7 mouse cellular contexts compared by ENCODE assay signal in the genomic region with DNA sequence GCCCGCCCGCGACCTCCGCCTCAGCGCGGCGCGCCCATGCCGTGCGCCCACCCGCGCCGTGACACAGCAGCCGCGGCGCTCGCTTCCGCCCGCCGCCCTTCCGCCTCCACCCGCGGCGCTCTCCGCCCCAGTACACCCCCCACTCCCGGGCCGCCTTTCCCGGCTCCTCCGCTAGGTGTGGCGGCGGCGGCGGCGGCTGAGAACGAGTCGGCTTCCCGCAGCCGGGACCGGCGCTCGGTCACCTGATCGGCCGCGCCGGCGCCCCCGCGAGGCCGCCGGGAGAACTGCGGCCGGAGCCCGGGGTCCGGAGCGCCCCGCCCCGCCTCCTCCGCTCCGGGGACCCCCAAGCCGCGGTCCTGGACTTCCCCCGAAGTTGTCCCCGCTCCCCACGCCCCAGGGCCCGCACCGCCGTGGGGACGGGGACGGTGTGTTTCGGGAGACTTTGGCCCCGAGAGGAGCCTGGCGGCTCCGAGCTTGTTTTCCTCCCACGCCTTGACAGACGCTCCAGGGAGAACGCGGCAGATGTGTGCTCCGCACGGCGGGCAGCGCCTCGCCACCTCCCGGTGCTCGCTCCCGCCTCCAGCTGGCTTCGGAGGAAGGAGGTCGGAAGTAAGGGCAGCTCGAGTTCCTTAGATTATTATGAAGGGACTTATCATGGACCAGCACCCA. TPM values are rescaled to one million over a fixed set of nuclear protein-coding genes. Genes with fewer than 3 reads are reported as not detected.
DNase-seq lines count a peak whose midpoint lies in the region; ATAC-seq lines count a peak whose summit lies in the region.

Nckap1 (minus strand) TSS at position 338 of the 669 bp plus-strand sequence.

- no peaks in the 10 kb centered on the region for H3K9me3 ChIP-seq in embryonic facial prominence, embryonic 11.5 days (replicated peaks; ENCODE audit: control insufficient read depth, low read length)
- H3K9me3 ChIP-seq in midbrain, embryonic 12.5 days: no peaks in the 10 kb centered on the region

- H3K4me1 ChIP-seq in embryonic facial prominence, embryonic 11.5 days (ENCODE audit: control insufficient read depth, insufficient read depth, low read length): no peaks in the 10 kb centered on the region
- peaks cover 13% of the 10 kb centered on the region for H3K4me1 ChIP-seq in midbrain, embryonic 12.5 days

- WGBS in embryonic facial prominence, embryonic 11.5 days: under 1% methylated on average over 43 of the region's 88 CpGs
- WGBS in midbrain, embryonic 12.5 days: under 1% methylated on average over 39 of the region's 88 CpGs

- peak; percentile 91 for DNase-seq in adrenal gland, postnatal 25 days
- peak; percentile 86 for DNase-seq in embryonic facial prominence, embryonic 11.5 days (ENCODE audit: low spot score)
- DNase-seq in kidney, adult 11 months: peak; percentile 86
- peak; percentile 92 for DNase-seq in left cerebral cortex, postnatal 4 days
- peak; percentile 83 for DNase-seq in spleen, adult 12 weeks (ENCODE audit: low spot score)

- intact Hi-C loops in left cerebral cortex, postnatal 4 days (cut with DNase I): no loop called here

- no peaks in the 10 kb centered on the region for H3K36me3 ChIP-seq in embryonic facial prominence, embryonic 11.5 days (replicated peaks; ENCODE audit: control insufficient read depth, insufficient read depth, low read depth, low read length)
- no peaks in the 10 kb centered on the region for H3K36me3 ChIP-seq in midbrain, embryonic 12.5 days

- H3K27me3 ChIP-seq in embryonic facial prominence, embryonic 11.5 days (ENCODE audit: control insufficient read depth, insufficient read depth, low read length): no peaks in the 10 kb centered on the region
- no peaks in the 10 kb centered on the region for H3K27me3 ChIP-seq in midbrain, embryonic 12.5 days

- peak within 1 kb of the TSS; percentile 95 for H3K27ac ChIP-seq in embryonic facial prominence, embryonic 11.5 days (replicated peaks; ENCODE audit: low read depth, low read length)
- H3K27ac ChIP-seq in midbrain, embryonic 12.5 days (replicated peaks): peak within 1 kb of the TSS; percentile 97

- ATAC-seq in embryonic facial prominence, embryonic 11.5 days (replicated peaks; ENCODE audit: insufficient number of reproducible peaks, low FRiP score, low TSS enrichment, low read depth): peak; percentile 93
- ATAC-seq in granulocyte monocyte progenitor cell, adult 5-6 weeks (replicated peaks; ENCODE audit: poor library complexity, severe bottlenecking): peak; percentile 73
- peak; percentile 95 for ATAC-seq in midbrain, embryonic 12.5 days (ENCODE audit: low FRiP score, low read depth)

- H3K4me2 ChIP-seq in embryonic facial prominence, embryonic 11.5 days (ENCODE audit: low read depth, low read length): peak within 1 kb of the TSS; percentile 52
- H3K4me2 ChIP-seq in midbrain, embryonic 12.5 days (replicated peaks): peak within 1 kb of the TSS; percentile 69

- peak within 1 kb of the TSS; percentile 93 for H3K4me3 ChIP-seq in embryonic facial prominence, embryonic 11.5 days (ENCODE audit: low read depth, low read length)
- H3K4me3 ChIP-seq in midbrain, embryonic 12.5 days: peak within 1 kb of the TSS; percentile 87

- H3K9ac ChIP-seq in embryonic facial prominence, embryonic 11.5 days (replicated peaks; ENCODE audit: low read length): peak within 1 kb of the TSS; percentile 98
- peak within 1 kb of the TSS; percentile 95 for H3K9ac ChIP-seq in midbrain, embryonic 12.5 days (replicated peaks)

RNA-seq across cellular contexts. Expression of gene Nckap1, which starts in this region (rescaled TPM):
- 174 and 175 TPM in 2 replicates for total RNA-seq in adrenal gland, postnatal 25 days (2021)
- polyA plus RNA-seq in embryonic facial prominence, embryonic 11.5 days (2014; fragmentation: Nextera tagmentation; extraction: Ambion mirVana): 63.5 and 68.2 TPM in 2 replicates
- 0.11 TPM in 1 of 2 replicates, not detected in the other for total RNA-seq in granulocyte monocyte progenitor cell, adult 5-6 weeks (2014; fragmentation: Nextera tagmentation)
- 1.3 and 1.7 TPM in 2 replicates for total RNA-seq in granulocyte monocyte progenitor cell, adult 5-6 weeks (2017)
- 100 to 1,000 TPM; 250 to 254 TPM for total RNA-seq in left cerebral cortex, postnatal 4 days (2021)
- 100 and 110 TPM in 2 replicates for polyA plus RNA-seq in midbrain, embryonic 12.5 days (2016; fragmentation: Nextera tagmentation; extraction: Ambion mirVana)

Comparison
In these comparisons a context has a peak if more than half of its experiments do, and no peak if none do; other contexts are left out.
1. Peak in every context shown above with its lines: DNase-seq, ATAC-seq, H3K4me3 ChIP-seq and H3K27ac ChIP-seq.
2. RNA of gene Nckap1 (total RNA-seq): 250 to 254 TPM in left cerebral cortex, postnatal 4 days and 174 to 175 TPM in adrenal gland, postnatal 25 days; 0.11 to 1.7 TPM in granulocyte monocyte progenitor cell, adult 5-6 weeks; every median in the first group is over 10 times any median in the second.